Mouse (Mus musculus) heart, embryonic 14.5 days (tissue): ENCODE measurements at regions not wholly inside any gene's neighbourhood (a gene's known extent, or its start where the extent isn't known, plus 50 kb on each side); places are given as distances from the start of the nearest gene placed in this dataset.

Source experiments
- ATAC-seq: fragments of 200-750 bp; cut with Nextera tagmentation; 2 replicates; pipeline ENCODE4 v1.8.0; 2017; ENCODE audit warnings: low read depth, moderate TSS enrichment; ENCODE audit not compliant: insufficient number of reproducible peaks, insufficient read depth, low FRiP score
- H3K27ac ChIP-seq, 2 experiments: fragments of 200-500 bp in 1 of 2; fragments of 300-500 bp in 1 of 2; sonication (generic) in 1 of 2; replicated peaks in 1 of 2; 2 replicates each; pipeline ENCODE4 v1.5.1; 2012 to 2014; ENCODE audit warnings: low read depth in 2 of 2, low read length in 2 of 2, control low read depth in 1 of 2, mild to moderate bottlenecking in 1 of 2, mixed read lengths in 1 of 2; ENCODE audit not compliant: control insufficient read depth in 1 of 2, insufficient read depth in 1 of 2
- H3K27me3 ChIP-seq: fragments of 300-500 bp; sonication (generic); 2 replicates; pipeline ENCODE4 v1.6.1; 2014; ENCODE audit warnings: mild to moderate bottlenecking, low read length, control low read depth; ENCODE audit not compliant: control insufficient read depth, insufficient read depth
- H3K36me3 ChIP-seq: fragments of 300-500 bp; sonication (generic); 2 replicates; pipeline ENCODE4 v1.6.1; 2014; ENCODE audit warnings: mild to moderate bottlenecking, control low read depth, low read length, mixed read lengths; ENCODE audit not compliant: control insufficient read depth, insufficient read depth
- H3K4me1 ChIP-seq, 2 experiments: fragments of 200-500 bp in 1 of 2; fragments of 300-500 bp in 1 of 2; sonication (generic) in 1 of 2; 2 replicates each; pipeline ENCODE4 v1.6.1; 2012 to 2014; ENCODE audit warnings: low read length in 2 of 2, control low read depth in 1 of 2, mixed read lengths in 1 of 2; ENCODE audit not compliant: control insufficient read depth in 2 of 2, insufficient read depth in 2 of 2
- H3K4me2 ChIP-seq: fragments of 300-500 bp; sonication (generic); 2 replicates; pipeline ENCODE4 v1.6.1; 2014; ENCODE audit warnings: mild to moderate bottlenecking, low read length
- H3K4me3 ChIP-seq, 2 experiments: fragments of 200-500 bp in 1 of 2; fragments of 300-500 bp in 1 of 2; sonication (generic) in 1 of 2; 2 replicates each; pipeline ENCODE4 v1.5.1; 2012 to 2014; ENCODE audit warnings: low read length in 2 of 2, mild to moderate bottlenecking in 2 of 2, control low read depth in 1 of 2, low read depth in 1 of 2, moderate library complexity in 1 of 2; ENCODE audit not compliant: control insufficient read depth in 1 of 2, insufficient read depth in 1 of 2
- H3K9ac ChIP-seq: fragments of 300-500 bp; sonication (generic); 2 replicates; pipeline ENCODE4 v1.6.1; 2014; ENCODE audit warnings: mild to moderate bottlenecking, low read length
- H3K9me3 ChIP-seq: fragments of 300-500 bp; sonication (generic); 2 replicates; pipeline ENCODE4 v1.6.1; 2016; ENCODE audit warnings: low read length, control low read depth; ENCODE audit not compliant: control insufficient read depth
- WGBS: fragments of 180-500 bp; shearing (Covaris S2); extraction: QIAGEN DNeasy Blood & Tissue Kit; methylation state at CpG from one replicate; pipeline ENCODE4 v1.1.7; 2014; 5-methylcytosine and 5-hydroxymethylcytosine counted together

GRCm38 (mm10) chr1:90696000-90696399 lies 93.2 kb downstream of the Cops8 start:
- H3K36me3 ChIP-seq: no peaks in the 10 kb centered on the region
- H3K9me3 ChIP-seq: no peaks in the 10 kb centered on the region
- peaks cover 0 to 5% of the 10 kb centered on the region in 2 experiments; a peak in 2 of 4 replicates for H3K4me1 ChIP-seq
- no peak overlapping the region for H3K4me2 ChIP-seq
- no peak overlapping the region for H3K27ac ChIP-seq
- no peak overlapping the region for H3K4me3 ChIP-seq
- no peak for ATAC-seq
- WGBS: 86% methylated on average over 1 of the region's 1 CpGs
- no peaks in the 10 kb centered on the region for H3K27me3 ChIP-seq
- H3K9ac ChIP-seq: no peak overlapping the region

- no peak for ATAC-seq
- H3K4me2 ChIP-seq: no peak overlapping the region
- H3K27me3 ChIP-seq: no peaks in the 10 kb centered on the region
- no peak overlapping the region for H3K27ac ChIP-seq
- peaks cover 0 to 3% of the 10 kb centered on the region in 2 experiments; a peak in 2 of 4 replicates for H3K4me1 ChIP-seq
- 92% methylated on average over 3 of the region's 3 CpGs for WGBS
- no peaks in the 10 kb centered on the region for H3K9me3 ChIP-seq
- no peak overlapping the region for H3K4me3 ChIP-seq
- H3K36me3 ChIP-seq: no peaks in the 10 kb centered on the region
- no peak overlapping the region for H3K9ac ChIP-seq
Observed at GRCm38 (mm10) chr1:90697056-90697596, 94.3 kb downstream of the Cops8 start.

- H3K4me1 ChIP-seq: peaks cover 0 to 3% of the 10 kb centered on the region in 2 experiments; a peak in 2 of 4 replicates
- no peak for ATAC-seq
- no peaks in the 10 kb centered on the region for H3K27me3 ChIP-seq
- no peak overlapping the region for H3K4me2 ChIP-seq
- no peak overlapping the region for H3K4me3 ChIP-seq
- no peaks in the 10 kb centered on the region for H3K9me3 ChIP-seq
- H3K9ac ChIP-seq: no peak overlapping the region
- H3K27ac ChIP-seq: no peak overlapping the region
- WGBS: 88% methylated on average over 2 of the region's 2 CpGs
- H3K36me3 ChIP-seq: no peaks in the 10 kb centered on the region
Observed at GRCm38 (mm10) chr1:90698618-90699017, 95.8 kb downstream of the Cops8 start.

- no peak for ATAC-seq
- Histone ChIP-seq H3K4me1 (no peaks in the 10 kb centered on the region), H3K9me3 (no peaks in the 10 kb centered on the region), H3K27me3 (no peaks in the 10 kb centered on the region), H3K4me2 (no peak overlapping the region), H3K27ac (no peak overlapping the region), H3K36me3 (no peaks in the 10 kb centered on the region), H3K9ac (no peak overlapping the region), H3K4me3 (no peak overlapping the region)
- 59% methylated on average over 1 of the region's 1 CpGs for WGBS
Observed at GRCm38 (mm10) chr1:90701756-90702155, 99.0 kb downstream of the Cops8 start.

GRCm38 (mm10) chr1:90706391-90706790 lies 103.6 kb downstream of the Cops8 start:
- H3K36me3 ChIP-seq: no peaks in the 10 kb centered on the region
- H3K9me3 ChIP-seq: 0 out of 2 replicates have a peak, but pooled peaks cover 3% of the 10 kb centered on the region
- no peak overlapping the region for H3K4me2 ChIP-seq
- no peaks in the 10 kb centered on the region for H3K27me3 ChIP-seq
- ATAC-seq: no peak
- no peak overlapping the region for H3K4me3 ChIP-seq
- no peaks in the 10 kb centered on the region; a peak in 1 of 4 replicates for H3K4me1 ChIP-seq
- H3K27ac ChIP-seq: no peak overlapping the region
- H3K9ac ChIP-seq: no peak overlapping the region

GRCm38 (mm10) chr1:90709761-90710160 lies 107.0 kb downstream of the Cops8 start:
- H3K4me1 ChIP-seq: no peaks in the 10 kb centered on the region; a peak in 1 of 4 replicates
- H3K4me3 ChIP-seq: no peak overlapping the region
- no peak overlapping the region for H3K4me2 ChIP-seq
- 0 out of 2 replicates have a peak, but pooled peaks cover 3% of the 10 kb centered on the region for H3K9me3 ChIP-seq
- no peaks in the 10 kb centered on the region for H3K27me3 ChIP-seq
- H3K36me3 ChIP-seq: no peaks in the 10 kb centered on the region
- no peak for ATAC-seq
- H3K9ac ChIP-seq: no peak overlapping the region
- H3K27ac ChIP-seq: no peak overlapping the region
- WGBS: 78% methylated on average over 3 of the region's 3 CpGs

GRCm38 (mm10) chr1:90710566-90710965 lies 107.8 kb downstream of the Cops8 start:
- 0 out of 2 replicates have a peak, but pooled peaks cover 3% of the 10 kb centered on the region for H3K9me3 ChIP-seq
- H3K36me3 ChIP-seq: no peaks in the 10 kb centered on the region
- no peak for ATAC-seq
- no peak overlapping the region for H3K9ac ChIP-seq
- 60% methylated on average over 3 of the region's 3 CpGs for WGBS
- H3K27me3 ChIP-seq: no peaks in the 10 kb centered on the region
- H3K4me2 ChIP-seq: no peak overlapping the region
- no peaks in the 10 kb centered on the region; a peak in 1 of 4 replicates for H3K4me1 ChIP-seq
- no peak overlapping the region for H3K4me3 ChIP-seq
- H3K27ac ChIP-seq: no peak overlapping the region

GRCm38 (mm10) chr1:90711103-90711502 lies 108.3 kb downstream of the Cops8 start:
- ATAC-seq: no peak
- 87% methylated on average over 8 of the region's 8 CpGs for WGBS
- H3K27me3 ChIP-seq: no peaks in the 10 kb centered on the region

More at GRCm38 (mm10) chr1:90711103-90711502, 108.3 kb downstream of the Cops8 start:
- Histone ChIP-seq H3K4me3 (no peak overlapping the region), H3K9me3 (0 out of 2 replicates have a peak, but pooled peaks cover 3% of the 10 kb centered on the region), H3K9ac (no peak overlapping the region), H3K4me2 (no peak overlapping the region), H3K27ac (no peak overlapping the region), H3K4me1 (no peaks in the 10 kb centered on the region; a peak in 2 of 4 replicates), H3K36me3 (no peaks in the 10 kb centered on the region)
